Mouse (Mus musculus): ENCODE measurements around the gene U2af1.
"Not testable (repeated sequence)": the region's sequence is repeated elsewhere in the genome, so short reads cannot be mapped to it uniquely, and the experiment has no call there.

U2af1 gene

GRCm38 (mm10) chr17:31623101-31623500 is 35.6 kb downstream of the U2af1 start:
- in situ Hi-C loops (cut with MboI, MseI) = no loop called here

GRCm38 (mm10) chr17:31613086-31613755 is 45.5 kb downstream of the U2af1 start:
- in situ Hi-C loops (cut with MboI, MseI) = no loop called here

DNA sequence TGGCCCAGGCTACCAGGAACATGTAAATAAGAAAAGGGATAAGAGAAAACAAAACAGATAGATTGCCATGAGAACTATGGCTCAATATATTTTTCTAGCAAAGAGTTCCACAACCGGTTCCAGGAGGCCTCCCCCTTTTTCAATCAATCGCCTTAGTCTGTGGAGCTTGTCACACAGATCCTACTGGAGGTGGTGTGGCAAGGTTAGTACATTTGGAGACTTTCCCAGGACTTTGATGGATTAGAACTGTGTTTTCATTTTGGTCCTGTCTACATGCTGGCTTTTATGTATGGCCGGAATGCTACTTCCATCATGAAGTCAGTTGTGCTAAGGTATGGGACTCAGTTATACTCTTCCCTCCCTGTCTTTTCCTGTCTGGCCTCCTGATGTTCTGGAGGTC is 48.8 kb downstream of the U2af1 start:
- in situ Hi-C loops (cut with MboI, MseI) = no loop called here

DNA sequence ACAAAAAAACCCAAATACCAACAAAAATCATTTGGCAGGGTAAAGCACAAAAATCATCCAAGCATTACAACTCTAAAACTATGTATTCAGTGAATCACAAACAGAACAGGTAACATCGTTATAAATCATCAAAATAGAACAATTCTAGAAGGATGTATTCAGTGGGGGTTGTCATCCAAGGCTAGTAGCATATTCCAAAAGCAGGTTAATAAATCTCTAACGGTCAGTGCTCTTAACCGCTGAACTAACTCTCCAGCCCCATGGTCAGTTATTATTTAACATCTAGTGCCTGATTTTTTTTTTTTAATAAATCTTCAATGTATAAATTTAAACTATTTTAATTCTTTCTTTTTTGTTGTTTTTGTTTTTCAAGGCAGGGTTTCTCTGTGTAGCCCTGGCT is 49.5 kb downstream of the U2af1 start:
- in situ Hi-C loops (cut with MboI, MseI) = not testable (repeated sequence)

DNA sequence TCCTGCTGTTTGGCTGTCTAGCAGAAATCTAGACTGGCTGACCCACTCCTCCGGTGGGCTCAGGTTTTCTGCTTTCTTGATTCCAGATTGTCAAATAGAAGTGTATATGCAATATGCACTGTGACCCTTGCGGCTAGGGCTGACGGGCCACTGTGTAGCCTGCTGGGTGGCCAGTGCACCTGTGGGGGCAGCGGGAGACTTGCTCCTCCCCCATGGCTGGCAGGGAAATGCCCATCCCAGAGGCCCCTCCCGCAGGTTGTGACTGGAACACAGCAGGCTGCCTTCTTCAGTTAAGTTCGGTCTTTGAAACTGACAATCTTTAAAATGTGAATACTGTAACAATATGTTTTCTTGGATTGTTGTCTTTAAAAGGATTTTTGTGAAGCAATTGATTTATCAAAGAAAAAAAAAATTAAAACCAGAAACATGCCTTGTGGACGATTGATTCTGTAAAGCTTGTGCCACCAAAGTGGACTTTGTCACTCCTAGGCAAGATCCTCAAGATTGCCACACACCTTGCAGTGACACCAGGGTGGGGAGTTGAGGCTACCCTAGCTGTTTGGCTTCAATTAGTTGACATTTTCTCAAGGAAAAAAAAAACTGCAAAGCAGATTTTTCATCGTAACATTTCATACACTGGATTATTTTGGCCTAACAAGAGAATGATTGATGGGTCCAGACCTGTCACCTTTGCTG is 51.3 kb downstream of the U2af1 start:
- in situ Hi-C loops (cut with MboI, MseI) = no loop called here

GRCm38 (mm10) chr17:31606424-31606823 is 52.3 kb downstream of the U2af1 start:
- in situ Hi-C loops (cut with MboI, MseI) = no loop called here

DNA sequence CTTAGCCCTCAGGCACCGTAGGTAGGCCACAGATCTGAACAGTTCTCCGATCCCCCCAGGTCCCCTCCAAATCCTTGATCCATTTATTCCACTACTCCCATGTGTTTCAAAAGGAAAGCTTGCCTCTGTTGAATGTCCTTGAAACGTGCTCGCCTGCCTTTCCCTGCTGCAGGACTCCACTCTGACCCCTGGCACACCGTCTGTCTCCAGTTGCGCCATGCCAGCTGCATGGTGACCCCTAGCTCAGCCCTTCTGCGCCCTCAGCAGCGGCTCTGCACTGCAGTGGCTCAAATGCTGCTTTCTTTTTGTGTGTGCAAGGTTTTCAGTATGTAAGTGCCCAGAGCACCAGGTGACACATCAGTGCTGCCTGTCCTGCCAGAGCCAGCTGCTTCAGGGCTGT is 60.1 kb downstream of the U2af1 start:
- in situ Hi-C loops (cut with MboI, MseI) = no loop called here

- in situ Hi-C loops (cut with MboI, MseI) = no loop called here
Measured at GRCm38 (mm10) chr17:31597957-31598356, 60.7 kb downstream of the U2af1 start.

Measured in T-helper 1 cell (primary cell).